Mouse (Mus musculus): ENCODE data around the gene Glp1r. TPM values are rescaled to one million over a fixed set of nuclear protein-coding genes. Genes with fewer than 3 reads are reported as not detected.
A peak's percentile ranks its signal among the peaks of the same experiment; 100 is the strongest.

The Glp1r gene
- 1 to 10 TPM in 1 of 2 experiments, under 1 TPM in 1; 0.86 to 2.1 TPM for total RNA-seq (2021)
- long read RNA-seq, experiment 1 = 0 reads
- long read RNA-seq, experiment 2, full-length matches to known transcripts = 3 of 5 reads
- long read RNA-seq, experiment 2, partial matches to known transcripts = 0 of 5 reads
- long read RNA-seq, experiment 2, other reads (novel, unspliced or antisense) = 2 of 5 reads

- Histone ChIP-seq H3K27ac (no peak within 1 kb of the TSS), H3K4me3 (peak within 1 kb of the TSS; percentile 38)
- no peak for DNase-seq (ENCODE audit: extremely low spot score in 1 of 2, low spot score in 2 of 2)
- intact Hi-C loops (cut with DNase I) = no loop called here
- TF ChIP-seq CTCF (IDR thresholded peaks at IDR 0.05) = no peak
Observed at GRCm38 (mm10) chr17:30901627-30902026, at the start of gene Glp1r. Glp1r (plus strand) TSS chr17:30901817.

DNA sequence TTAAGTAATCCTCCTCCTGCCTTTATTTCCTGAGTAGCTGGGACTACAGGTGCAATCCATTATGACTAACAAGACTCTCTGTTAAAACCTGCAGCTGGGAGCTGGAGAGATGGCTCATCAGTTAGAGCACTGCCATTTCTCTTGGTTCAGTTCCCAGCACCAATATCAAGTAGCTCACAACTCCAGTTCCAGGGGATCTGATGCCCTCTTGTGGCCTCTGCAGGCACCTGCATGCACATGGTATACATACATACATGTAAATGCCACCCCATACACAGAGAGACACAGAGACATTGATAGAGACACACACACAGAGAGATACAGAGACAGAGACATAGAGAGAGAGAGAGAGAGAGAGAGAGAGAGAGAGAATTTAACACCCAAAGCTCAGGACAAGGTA, 49.3 kb upstream of the Glp1r start:
- Histone ChIP-seq H3K27ac (no peak overlapping the region), H3K4me3 (no peak overlapping the region)
- DNase-seq (ENCODE audit: extremely low spot score in 1 of 2, low spot score in 2 of 2) = no peak
- intact Hi-C loops (cut with DNase I) = no loop called here
- peak; percentile 20 for TF ChIP-seq CTCF (IDR thresholded peaks at IDR 0.05)

- intact Hi-C loops (cut with DNase I) = no loop called here
- Histone ChIP-seq H3K4me3 (no peak overlapping the region), H3K27ac (no peak overlapping the region)
- TF ChIP-seq CTCF (IDR thresholded peaks at IDR 0.05) = no peak
- no peak for DNase-seq (ENCODE audit: extremely low spot score in 1 of 2, low spot score in 2 of 2)
Observed at GRCm38 (mm10) chr17:30857347-30857746, 44.3 kb upstream of the Glp1r start.

GRCm38 (mm10) chr17:30858586-30859259, 42.9 kb upstream of the Glp1r start:
- H3K27ac ChIP-seq = no peak overlapping the region
- intact Hi-C loops (cut with DNase I) = no loop called here

DNA sequence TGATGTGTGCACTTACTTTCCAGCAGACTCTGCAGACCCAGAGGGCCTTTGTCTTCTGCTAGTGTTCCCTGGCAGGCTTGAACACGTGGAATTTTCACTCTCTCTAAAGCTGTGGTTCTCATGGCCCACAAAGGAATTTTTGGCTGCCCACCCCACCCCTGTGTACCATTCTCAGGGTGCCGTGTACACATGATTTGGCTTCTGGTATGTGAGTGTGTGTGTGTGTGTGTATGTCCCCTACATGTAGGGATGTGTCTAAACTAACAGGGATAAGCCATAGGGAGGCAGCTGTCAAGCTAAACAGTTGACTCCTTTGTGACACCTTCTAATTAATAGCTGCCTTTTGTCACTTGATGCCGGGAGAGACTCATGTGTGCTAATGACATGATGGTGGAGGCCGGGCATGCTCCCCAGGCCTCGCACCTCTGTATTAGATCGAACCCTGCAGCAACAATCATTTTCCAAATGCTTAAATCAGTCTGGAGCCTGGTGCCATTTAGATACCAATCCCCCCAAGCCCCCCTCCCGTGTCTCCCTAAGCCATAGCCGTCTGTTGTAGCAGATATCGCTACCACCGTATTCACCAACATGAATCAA, 41.5 kb upstream of the Glp1r start:
- H3K27ac ChIP-seq = no peak overlapping the region
- intact Hi-C loops (cut with DNase I) = no loop called here
- H3K4me3 ChIP-seq = no peak overlapping the region
- DNase-seq (ENCODE audit: extremely low spot score in 1 of 2, low spot score in 2 of 2) = no peak
- TF ChIP-seq CTCF (IDR thresholded peaks at IDR 0.05) = no peak

More at GRCm38 (mm10) chr17:30858586-30859259, 42.9 kb upstream of the Glp1r start:
- DNase-seq (ENCODE audit: extremely low spot score in 1 of 2, low spot score in 2 of 2) = no peak
- no peak for TF ChIP-seq CTCF (IDR thresholded peaks at IDR 0.05)
- no peak overlapping the region for H3K4me3 ChIP-seq

GRCm38 (mm10) chr17:30860606-30861005, 41.0 kb upstream of the Glp1r start:
- Histone ChIP-seq H3K27ac (no peak overlapping the region), H3K4me3 (no peak overlapping the region)
- TF ChIP-seq CTCF (IDR thresholded peaks at IDR 0.05) = no peak
- intact Hi-C loops (cut with DNase I) = no loop called here
- DNase-seq (ENCODE audit: extremely low spot score in 1 of 2, low spot score in 2 of 2) = no peak

DNA sequence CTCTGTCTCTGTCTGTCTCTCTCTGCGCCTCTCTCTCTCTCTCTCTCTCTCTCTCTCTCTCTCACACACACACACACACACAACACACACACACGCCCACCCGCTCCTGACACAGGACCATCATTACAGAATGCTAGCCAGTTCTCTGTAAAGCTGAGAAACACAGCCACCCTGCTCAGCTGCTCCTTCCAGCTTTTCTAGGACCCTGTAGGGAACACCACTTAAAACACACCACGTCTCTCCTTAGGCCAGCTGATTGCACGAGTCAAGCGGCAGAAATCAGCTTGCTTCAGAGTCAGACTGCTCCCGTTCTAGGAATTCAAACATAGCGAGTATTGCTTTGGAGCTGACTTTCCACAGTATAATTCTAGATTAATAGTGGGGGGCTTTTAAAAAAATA, 35.3 kb upstream of the Glp1r start:
- intact Hi-C loops (cut with DNase I) = no loop called here
- H3K4me3 ChIP-seq = no peak overlapping the region
- TF ChIP-seq CTCF (IDR thresholded peaks at IDR 0.05) = no peak
- no peak overlapping the region for H3K27ac ChIP-seq
- no peak for DNase-seq (ENCODE audit: extremely low spot score in 1 of 2, low spot score in 2 of 2)

DNA sequence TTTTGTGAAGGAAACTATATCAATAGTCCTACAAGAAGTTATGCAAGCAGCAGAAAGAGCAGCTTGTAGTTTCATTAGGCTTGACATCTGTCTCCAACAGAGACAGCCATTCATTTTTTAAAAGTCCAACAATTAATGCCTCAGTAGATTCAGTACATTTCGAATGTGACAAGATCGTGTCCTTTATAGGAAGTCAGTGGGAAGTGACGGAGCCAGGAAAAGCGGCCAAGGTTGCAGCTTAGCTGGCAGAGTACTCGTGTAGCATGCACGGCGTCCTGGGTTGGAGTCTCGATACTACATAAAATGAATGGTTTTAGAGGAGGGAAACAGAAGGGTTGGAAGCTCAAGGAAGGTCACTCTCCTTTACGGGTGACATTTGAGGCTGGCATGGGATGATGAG, 34.7 kb upstream of the Glp1r start:
- TF ChIP-seq CTCF (IDR thresholded peaks at IDR 0.05) = no peak
- DNase-seq (ENCODE audit: extremely low spot score in 1 of 2, low spot score in 2 of 2) = no peak
- no peak overlapping the region for H3K27ac ChIP-seq
- H3K4me3 ChIP-seq = no peak overlapping the region
- intact Hi-C loops (cut with DNase I) = no loop called here

- H3K27ac ChIP-seq = no peak overlapping the region
- intact Hi-C loops (cut with DNase I) = no loop called here
- H3K4me3 ChIP-seq = no peak overlapping the region
- no peak for TF ChIP-seq CTCF (IDR thresholded peaks at IDR 0.05)
- no peak for DNase-seq (ENCODE audit: extremely low spot score in 1 of 2, low spot score in 2 of 2)
Observed at GRCm38 (mm10) chr17:30871040-30871439, 30.6 kb upstream of the Glp1r start.

DNA sequence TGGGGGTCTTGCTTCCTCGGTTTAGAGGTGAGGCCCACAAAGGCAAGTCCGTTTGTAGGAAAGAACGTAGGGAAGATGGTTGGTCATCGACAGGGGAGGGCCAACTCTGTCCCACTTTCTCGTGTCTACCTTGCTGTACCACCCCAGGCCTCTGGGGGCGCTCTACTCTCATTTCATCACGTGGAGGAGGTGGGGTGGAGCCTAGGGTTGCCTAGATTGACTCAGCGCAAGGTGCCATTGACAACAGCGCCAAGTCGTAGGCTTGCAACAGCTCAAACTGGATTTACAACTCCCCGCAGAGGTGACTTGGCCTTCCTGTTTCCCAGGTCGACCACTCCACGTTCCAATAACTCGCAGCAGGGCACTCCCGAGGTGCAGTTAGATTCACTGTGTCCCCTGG, 27.3 kb upstream of the Glp1r start:
- TF ChIP-seq CTCF (IDR thresholded peaks at IDR 0.05) = peak; percentile 23
- H3K27ac ChIP-seq = no peak overlapping the region
- intact Hi-C loops (cut with DNase I) = no loop called here
- DNase-seq (ENCODE audit: extremely low spot score in 1 of 2, low spot score in 2 of 2) = no peak
- no peak overlapping the region for H3K4me3 ChIP-seq

DNA sequence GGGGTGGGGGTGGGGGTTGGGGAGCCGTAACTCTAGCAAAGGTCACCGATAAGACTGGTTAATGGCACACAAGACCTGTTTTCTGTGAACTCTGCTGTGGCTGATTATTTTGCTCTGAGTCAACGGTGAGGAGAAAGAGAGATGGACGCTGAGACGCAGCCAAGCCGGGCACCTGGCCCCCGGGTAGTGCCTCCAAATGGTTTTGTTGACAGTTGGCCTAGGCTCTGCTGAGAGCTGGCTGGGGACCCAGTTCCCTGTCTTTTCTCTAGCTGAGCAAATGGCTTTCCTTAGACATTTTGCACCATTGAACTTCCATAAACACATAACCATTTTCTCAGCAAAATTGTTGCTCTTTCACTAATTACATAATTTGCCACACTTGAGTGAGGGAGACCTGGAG, 24.2 kb upstream of the Glp1r start:
- no peak for DNase-seq (ENCODE audit: extremely low spot score in 1 of 2, low spot score in 2 of 2)
- no peak overlapping the region for H3K4me3 ChIP-seq
- intact Hi-C loops (cut with DNase I) = no loop called here

DNA sequence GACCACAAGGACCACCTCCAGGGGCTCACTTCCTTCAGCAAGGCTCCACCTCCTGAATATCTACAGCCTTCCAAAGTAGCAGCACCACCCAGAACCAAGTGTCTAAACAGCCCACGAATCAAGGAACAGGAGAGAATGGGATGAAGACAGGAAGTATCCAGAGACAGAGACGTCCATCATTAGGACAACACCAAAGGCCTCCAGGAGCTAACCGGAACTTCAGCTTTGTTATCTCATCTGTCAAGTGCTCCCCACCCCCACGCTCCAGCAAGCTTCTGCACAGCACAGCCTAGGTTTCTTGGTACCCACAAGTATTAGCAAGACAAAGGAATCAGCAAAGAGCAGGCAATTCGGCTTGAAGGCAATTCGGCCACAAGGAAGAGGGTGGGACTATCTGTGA, 23.0 kb upstream of the Glp1r start:
- DNase-seq (ENCODE audit: extremely low spot score in 1 of 2, low spot score in 2 of 2) = no peak
- intact Hi-C loops (cut with DNase I) = no loop called here
- no peak overlapping the region for H3K4me3 ChIP-seq
- no peak overlapping the region for H3K27ac ChIP-seq
- no peak for TF ChIP-seq CTCF (IDR thresholded peaks at IDR 0.05)

More for the DNA sequence above, 24.2 kb upstream of the Glp1r start:
- no peak for TF ChIP-seq CTCF (IDR thresholded peaks at IDR 0.05)
- no peak overlapping the region for H3K27ac ChIP-seq

- intact Hi-C loops (cut with DNase I) = no loop called here
- H3K4me3 ChIP-seq = no peak overlapping the region
- no peak overlapping the region for H3K27ac ChIP-seq
- TF ChIP-seq CTCF (IDR thresholded peaks at IDR 0.05) = no peak
- no peak for DNase-seq (ENCODE audit: extremely low spot score in 1 of 2, low spot score in 2 of 2)
Observed at GRCm38 (mm10) chr17:30880391-30880790, 21.2 kb upstream of the Glp1r start.
